Mouse (Mus musculus): ENCODE measurements around the gene Olfr690.
"Not testable (repeated sequence)": the region's sequence is repeated elsewhere in the genome, so short reads cannot be mapped to it uniquely, and the experiment has no call there.

Gene Olfr690

GRCm38 (mm10) chr7:105334004-105334403 lies at the start of gene Olfr690:
TSS of gene Olfr690 (minus strand) at chr7:105334104.
- DNase-seq: no peak

- DNase-seq: no peak
Observed at GRCm38 (mm10) chr7:105380329-105380728, 46.4 kb upstream of the Olfr690 start.

GRCm38 (mm10) chr7:105374866-105375265 lies 41.0 kb upstream of the Olfr690 start, which contains the start of gene Gm5901:
TSS of gene Gm5901 (plus strand) at chr7:105375038.
- no peak for DNase-seq

GRCm38 (mm10) chr7:105373976-105374375 lies 40.1 kb upstream of the Olfr690 start:
- no peak for DNase-seq

- DNase-seq: peak; percentile 58 to 59
Observed at GRCm38 (mm10) chr7:105373509-105373908, 39.6 kb upstream of the Olfr690 start.

- DNase-seq: no peak
Observed at GRCm38 (mm10) chr7:105372912-105373311, 39.0 kb upstream of the Olfr690 start.

- DNase-seq: no peak
Observed at GRCm38 (mm10) chr7:105368521-105368920, 34.6 kb upstream of the Olfr690 start.

GRCm38 (mm10) chr7:105367930-105368329 lies 34.0 kb upstream of the Olfr690 start, which contains the start of gene Olfr692:
TSS of gene Olfr692 (plus strand) at chr7:105368230.
- DNase-seq: no peak

GRCm38 (mm10) chr7:105367268-105367667 lies 33.4 kb upstream of the Olfr690 start:
- no peak for DNase-seq

- DNase-seq: no peak
Observed at GRCm38 (mm10) chr7:105361713-105362112, 27.8 kb upstream of the Olfr690 start.

- not testable (repeated sequence) for DNase-seq
Observed at GRCm38 (mm10) chr7:105356487-105356886, 22.6 kb upstream of the Olfr690 start.

- DNase-seq: not testable (repeated sequence)
Observed at GRCm38 (mm10) chr7:105356064-105356463, 22.2 kb upstream of the Olfr690 start.

- DNase-seq: no peak
Observed at GRCm38 (mm10) chr7:105342752-105343151, 8.8 kb upstream of the Olfr690 start.

GRCm38 (mm10) chr7:105342170-105342569 lies 8.3 kb upstream of the Olfr690 start, which contains the start of gene Olfr691:
TSS of gene Olfr691 (minus strand) at chr7:105342270.
- DNase-seq: no peak

GRCm38 (mm10) chr7:105325302-105325701 lies 8.6 kb downstream of the Olfr690 start:
- DNase-seq: no peak

GRCm38 (mm10) chr7:105310865-105311264 lies 23.0 kb downstream of the Olfr690 start, which contains the start of gene Olfr689:
TSS of gene Olfr689 (plus strand) at chr7:105311165.
- DNase-seq: no peak

GRCm38 (mm10) chr7:105290051-105290450 lies 43.9 kb downstream of the Olfr690 start:
- no peak for DNase-seq

- DNase-seq: no peak
Observed at GRCm38 (mm10) chr7:105287795-105288194, 46.1 kb downstream of the Olfr690 start, which contains the start of gene Olfr688. TSS of gene Olfr688 (plus strand) at chr7:105288095.
